Mouse (Mus musculus): ENCODE measurements around the gene Ldhc. TPM values are rescaled to one million over a fixed set of nuclear protein-coding genes. Genes with fewer than 3 reads are reported as not detected.

Gene Ldhc
- polyA plus RNA-seq (2012; rRNA removed; ENCODE audit: low replicate concordance) = not detected in 2 replicates

GRCm38 (mm10) chr7:46860996-46861395 lies at the start of gene Ldhc:
TSS of gene Ldhc (plus strand) at chr7:46861203.

GRCm38 (mm10) chr7:46840787-46841525 lies 20.0 kb upstream of the Ldhc start, which contains the start of gene Ldha:
TSS of gene Ldha (plus strand) at chr7:46841475.

GRCm38 (mm10) chr7:46919551-46920176 lies 58.7 kb downstream of the Ldhc start, which contains the start of gene Tsg101:
TSS of gene Tsg101 (minus strand) at chr7:46919969.

Other genes with a start within 250 kb of the Ldhc start
- gene Sergef, start 221.4 kb upstream of the Ldhc start, polyA plus RNA-seq (2012; rRNA removed; ENCODE audit: low replicate concordance) = 6.3 and 12.0 TPM in 2 replicates
- gene Tph1, start 188.7 kb upstream of the Ldhc start, polyA plus RNA-seq (2012; rRNA removed; ENCODE audit: low replicate concordance) = 0.31 TPM in 1 of 2 replicates, not detected in the other
- gene Saal1, start 150.5 kb upstream of the Ldhc start, polyA plus RNA-seq (2012; rRNA removed; ENCODE audit: low replicate concordance) = 5.0 and 12.3 TPM in 2 replicates
- gene Saa3, start 145.5 kb upstream of the Ldhc start, polyA plus RNA-seq (2012; rRNA removed; ENCODE audit: low replicate concordance) = 5.9 and 9.4 TPM in 2 replicates
- gene Saa4, start 128.6 kb upstream of the Ldhc start, polyA plus RNA-seq (2012; rRNA removed; ENCODE audit: low replicate concordance) = not detected in 2 replicates
- 0.30 TPM in 1 of 2 replicates, not detected in the other for gene Saa1, start 118.2 kb upstream of the Ldhc start, polyA plus RNA-seq (2012; rRNA removed; ENCODE audit: low replicate concordance)
- not detected in 2 replicates for gene Saa2, start 109.4 kb upstream of the Ldhc start, polyA plus RNA-seq (2012; rRNA removed; ENCODE audit: low replicate concordance)
- gene Hps5, start 65.1 kb upstream of the Ldhc start, polyA plus RNA-seq (2012; rRNA removed; ENCODE audit: low replicate concordance) = 21.1 and 23.9 TPM in 2 replicates
- gene Gtf2h1, start 65.1 kb upstream of the Ldhc start, polyA plus RNA-seq (2012; rRNA removed; ENCODE audit: low replicate concordance) = 10.5 and 11.9 TPM in 2 replicates
- 992 and 1,501 TPM in 2 replicates for gene Ldha, start 19.7 kb upstream of the Ldhc start, polyA plus RNA-seq (2012; rRNA removed; ENCODE audit: low replicate concordance)
- gene Tsg101, start 58.8 kb downstream of the Ldhc start, polyA plus RNA-seq (2012; rRNA removed; ENCODE audit: low replicate concordance) = 84.0 and 109 TPM in 2 replicates
- gene Uevld, start 97.3 kb downstream of the Ldhc start, polyA plus RNA-seq (2012; rRNA removed; ENCODE audit: low replicate concordance) = 6.0 TPM in 2 replicates
- gene Gm9999, start 122.4 kb downstream of the Ldhc start, polyA plus RNA-seq (2012; rRNA removed; ENCODE audit: low replicate concordance) = not detected in 2 replicates
- 4.2 and 9.4 TPM in 2 replicates for gene Spty2d1, start 147.2 kb downstream of the Ldhc start, polyA plus RNA-seq (2012; rRNA removed; ENCODE audit: low replicate concordance)
- gene Tmem86a, start 189.4 kb downstream of the Ldhc start, polyA plus RNA-seq (2012; rRNA removed; ENCODE audit: low replicate concordance) = 50.1 and 76.4 TPM in 2 replicates